Mouse (Mus musculus): Measurements from ENCODE around the gene Mef2b. TPM values are rescaled to one million over a fixed set of nuclear protein-coding genes. Genes with fewer than 3 reads are reported as not detected.

Gene Mef2b
- total and polyA plus RNA-seq, 3 experiments, result 60.1 to 232 (median 168) TPM

DNA sequence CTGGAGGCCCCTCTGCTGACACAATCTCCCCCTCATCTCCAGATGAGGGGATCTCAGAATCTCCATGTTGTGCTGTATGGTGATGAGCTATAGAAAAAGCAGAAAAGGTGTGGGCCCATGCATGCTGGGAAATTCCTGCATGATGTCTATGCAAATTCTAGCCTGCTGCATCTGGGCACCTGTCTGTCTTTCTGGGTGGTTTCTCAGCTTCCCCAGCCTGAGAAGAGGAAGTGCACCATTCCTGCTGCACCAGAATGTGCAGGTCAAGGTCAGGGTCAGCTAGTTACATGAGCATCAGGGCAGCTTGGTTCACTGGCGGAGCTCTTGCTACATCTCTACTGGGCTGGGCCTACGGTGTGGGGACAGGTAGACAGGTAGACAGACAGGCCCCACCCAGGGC is 29.1 kb upstream of the Mef2b start:
- TF ChIP-seq CHD1 (IDR thresholded peaks at IDR 0.05; ENCODE audit: low read depth, low read length), result no peak
- no peak; the same call in 1 of the 2 replicates for TF ChIP-seq MXI1 (IDR thresholded peaks at IDR 0.05; ENCODE audit: low read depth, low read length)
- peak; percentile 96 for TF ChIP-seq TCF12 (IDR thresholded peaks at IDR 0.05; ENCODE audit: low read depth, low read length)
- 0 out of 2 replicates have a peak, but pooled peaks have one; percentile 11 for TF ChIP-seq HCFC1 (IDR thresholded peaks at IDR 0.05; ENCODE audit: low read depth, low read length)
- TF ChIP-seq RAD21 (IDR thresholded peaks at IDR 0.05; ENCODE audit: low read depth, low read length), result no peak; the same call in 1 of the 2 replicates
- TF ChIP-seq ELF1 (IDR thresholded peaks at IDR 0.05; ENCODE audit: low read depth, low read length), result peak; percentile 70
- no peak for TF ChIP-seq NELFE (IDR thresholded peaks at IDR 0.05; ENCODE audit: low read depth, low read length)
- TF ChIP-seq POLR2AphosphoS2 (IDR thresholded peaks at IDR 0.05; ENCODE audit: low read depth, low read length), result no peak
- TF ChIP-seq MAFK (IDR thresholded peaks at IDR 0.05; ENCODE audit: insufficient replicate concordance, low read length), result no peak
- 0 out of 2 replicates have a peak, but pooled peaks have one; percentile 31 for TF ChIP-seq POLR2A (IDR thresholded peaks at IDR 0.05; ENCODE audit: low read depth, low read length)
- TF ChIP-seq GABPA (IDR thresholded peaks at IDR 0.05; ENCODE audit: insufficient replicate concordance, low read depth, low read length), result no peak
- no peak for TF ChIP-seq CTCF (conservative IDR thresholded peaks at IDR 0.05 in 1 of 2, IDR thresholded peaks at IDR 0.05 in 1 of 2; ENCODE audit: low read depth in 2 of 2, low read length in 2 of 2)
- TF ChIP-seq RCOR1 (conservative IDR thresholded peaks at IDR 0.05; ENCODE audit: low read depth, low read length), result peak; percentile 97
- no peak for TF ChIP-seq ZMIZ1 (IDR thresholded peaks at IDR 0.05; ENCODE audit: low read depth, low read length)
- no peak for TF ChIP-seq E2F4 (IDR thresholded peaks at IDR 0.05; ENCODE audit: insufficient replicate concordance, low read depth, low read length)
- TF ChIP-seq MAZ (IDR thresholded peaks at IDR 0.05; ENCODE audit: low read depth, low read length), result 0 out of 2 replicates have a peak, but pooled peaks have one; percentile 40
- TF ChIP-seq ZKSCAN1 (IDR thresholded peaks at IDR 0.05; ENCODE audit: borderline replicate concordance, low read depth, low read length), result no peak
- 0 out of 2 replicates have a peak, but pooled peaks have one; percentile 35 for TF ChIP-seq ZNF384 (IDR thresholded peaks at IDR 0.05; ENCODE audit: low read depth, low read length)
- TF ChIP-seq JUND (conservative IDR thresholded peaks at IDR 0.05; ENCODE audit: low read depth, low read length), result no peak
- peak; percentile 15; the same call in 1 of the 2 replicates for TF ChIP-seq SMC3 (IDR thresholded peaks at IDR 0.05; ENCODE audit: low read depth, low read length)
- TF ChIP-seq TBP (conservative IDR thresholded peaks at IDR 0.05; ENCODE audit: low read depth, low read length), result no peak
- peak; percentile 63; the same call in 1 of the 2 replicates for TF ChIP-seq MAX (IDR thresholded peaks at IDR 0.05; ENCODE audit: low read length)
- no peak for TF ChIP-seq USF2 (conservative IDR thresholded peaks at IDR 0.05; ENCODE audit: low read depth, low read length)
- TF ChIP-seq KAT2A (IDR thresholded peaks at IDR 0.05; ENCODE audit: insufficient replicate concordance, low read length), result no peak
- TF ChIP-seq ETS1 (conservative IDR thresholded peaks at IDR 0.05; ENCODE audit: low read depth, low read length), result peak; percentile 80
- TF ChIP-seq BHLHE40 (IDR thresholded peaks at IDR 0.05; ENCODE audit: low read depth, low read length), result peak; percentile 81
- TF ChIP-seq USF1 (IDR thresholded peaks at IDR 0.05; ENCODE audit: low read depth, low read length), result no peak
- TF ChIP-seq EP300 (IDR thresholded peaks at IDR 0.05; ENCODE audit: low read length), result peak; percentile 94
- TF ChIP-seq ZC3H11A (IDR thresholded peaks at IDR 0.05; ENCODE audit: low read depth, low read length), result no peak
- peak; percentile 58 for TF ChIP-seq CHD2 (IDR thresholded peaks at IDR 0.05; ENCODE audit: low read length)
- TF ChIP-seq PAX5 (IDR thresholded peaks at IDR 0.05; ENCODE audit: low read length), result no peak
- TF ChIP-seq UBTF (IDR thresholded peaks at IDR 0.05; ENCODE audit: low read depth, low read length), result no peak
- TF ChIP-seq MYC (IDR thresholded peaks at IDR 0.05; ENCODE audit: low read depth, low read length), result peak; percentile 91
- TF ChIP-seq IRF4 (IDR thresholded peaks at IDR 0.05; ENCODE audit: low read depth, low read length), result peak; percentile 84
- peak; percentile 75; the same call in 1 of the 2 replicates for TF ChIP-seq MEF2A (IDR thresholded peaks at IDR 0.05; ENCODE audit: borderline replicate concordance, low read depth, low read length)
- TF ChIP-seq SIN3A (IDR thresholded peaks at IDR 0.05; ENCODE audit: low read length), result peak; percentile 53; the same call in 1 of the 2 replicates
- TF ChIP-seq JUN (IDR thresholded peaks at IDR 0.05; ENCODE audit: insufficient read depth, low read depth, low read length), result no peak; the same call in 1 of the 2 replicates
- TF ChIP-seq NRF1 (IDR thresholded peaks at IDR 0.05; ENCODE audit: low read depth, low read length), result peak; percentile 31; the same call in 1 of the 2 replicates
- Histone ChIP-seq H3K4me2 (ENCODE audit: insufficient read depth, low read depth, poor library complexity, severe bottlenecking) (peak overlapping the region; percentile 25), H3K36me3 (replicated peaks in 1 of 2; ENCODE audit: control insufficient read depth in 1 of 2, insufficient read depth in 1 of 2, low read length in 1 of 2) (peaks cover 0 to 22% of the 10 kb centered on the region in 2 experiments), H3K27ac (ENCODE audit: insufficient read depth, low read depth) (peak overlapping the region; percentile 47), H3K4me1 (ENCODE audit: control insufficient read depth in 1 of 2, insufficient read depth in 2 of 2) (peaks cover 35 to 90% of the 10 kb centered on the region in 2 experiments), H3K9ac (ENCODE audit: insufficient read depth, low read depth) (no peak overlapping the region), H3K9me3 (replicated peaks; ENCODE audit: low read length) (peaks cover 10% of the 10 kb centered on the region), H3K27me3 (replicated peaks) (no peaks in the 10 kb centered on the region), H3K79me2 (replicated peaks; ENCODE audit: control insufficient read depth, extremely low read depth, insufficient read depth, poor library complexity, severe bottlenecking) (no peaks in the 10 kb centered on the region), H3K4me3 (replicated peaks in 1 of 3; ENCODE audit: low read depth in 2 of 3, low read length in 2 of 3, poor library complexity in 1 of 3) (peak overlapping the region in 1 of 3 experiments; percentile 65)
- in situ Hi-C loops (cut with MboI; ENCODE audit: low pct_ligation_motif_present, low pct_unique_long_range_greater_than_20kb, low sequenced_read_pairs) (no loop called here), dilution Hi-C loops (cut with MboI; ENCODE audit: extremely low pct_ligation_motif_present, extremely low pct_unique_long_range_greater_than_20kb, low sequenced_read_pairs) (no loop called here)
- DNase-seq (ENCODE audit: extremely low read depth), result peak; percentile 84
